Mouse (Mus musculus): ENCODE measurements at regions not wholly inside any gene's neighbourhood (a gene's known extent, or its start where the extent isn't known, plus 50 kb on each side); places are given as distances from the start of the nearest gene placed in this dataset.

DNA sequence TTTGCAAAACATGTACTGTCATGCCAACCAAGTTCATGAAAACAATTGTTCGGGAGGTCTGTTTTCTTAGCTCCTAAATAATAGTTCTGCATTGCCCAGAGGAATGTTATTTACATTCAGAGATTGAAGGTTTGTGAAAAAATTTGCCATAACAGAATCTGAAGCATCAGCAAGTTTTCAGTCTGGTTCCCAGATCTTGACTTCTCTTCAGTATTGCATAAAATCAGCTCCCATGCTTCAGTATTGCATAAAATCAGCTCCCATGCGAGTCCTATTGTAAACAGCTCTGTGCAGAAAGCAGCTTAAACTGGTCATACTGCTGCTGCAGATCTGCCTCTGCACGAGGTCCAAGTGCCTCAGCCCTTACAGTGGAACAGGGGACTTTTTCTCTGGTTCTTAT, 155.5 kb downstream of the Cxcl12 start:
- 63% methylated on average over 3 of the region's 3 CpGs for WGBS
- Histone ChIP-seq H3K36me3 (ENCODE audit: insufficient read depth, low read length) (no peaks in the 10 kb centered on the region), H3K4me2 (ENCODE audit: low read length) (no peak overlapping the region), H3K4me1 (replicated peaks; ENCODE audit: insufficient read depth, low read length) (no peaks in the 10 kb centered on the region), H3K9ac (ENCODE audit: low read depth, low read length) (no peak overlapping the region), H3K27me3 (ENCODE audit: insufficient read depth, low read length) (no peaks in the 10 kb centered on the region), H3K9me3 (replicated peaks; ENCODE audit: low read length) (no peaks in the 10 kb centered on the region), H3K27ac (no peak overlapping the region), H3K4me3 (replicated peaks; ENCODE audit: low read depth, low read length) (no peak overlapping the region)
- DNase-seq (ENCODE audit: low spot score) (no peak), ATAC-seq (replicated peaks; ENCODE audit: low FRiP score, low read depth) (no peak)
- no peak for TF ChIP-seq CTCF (IDR thresholded peaks at IDR 0.05; ENCODE audit: low read depth)

DNA sequence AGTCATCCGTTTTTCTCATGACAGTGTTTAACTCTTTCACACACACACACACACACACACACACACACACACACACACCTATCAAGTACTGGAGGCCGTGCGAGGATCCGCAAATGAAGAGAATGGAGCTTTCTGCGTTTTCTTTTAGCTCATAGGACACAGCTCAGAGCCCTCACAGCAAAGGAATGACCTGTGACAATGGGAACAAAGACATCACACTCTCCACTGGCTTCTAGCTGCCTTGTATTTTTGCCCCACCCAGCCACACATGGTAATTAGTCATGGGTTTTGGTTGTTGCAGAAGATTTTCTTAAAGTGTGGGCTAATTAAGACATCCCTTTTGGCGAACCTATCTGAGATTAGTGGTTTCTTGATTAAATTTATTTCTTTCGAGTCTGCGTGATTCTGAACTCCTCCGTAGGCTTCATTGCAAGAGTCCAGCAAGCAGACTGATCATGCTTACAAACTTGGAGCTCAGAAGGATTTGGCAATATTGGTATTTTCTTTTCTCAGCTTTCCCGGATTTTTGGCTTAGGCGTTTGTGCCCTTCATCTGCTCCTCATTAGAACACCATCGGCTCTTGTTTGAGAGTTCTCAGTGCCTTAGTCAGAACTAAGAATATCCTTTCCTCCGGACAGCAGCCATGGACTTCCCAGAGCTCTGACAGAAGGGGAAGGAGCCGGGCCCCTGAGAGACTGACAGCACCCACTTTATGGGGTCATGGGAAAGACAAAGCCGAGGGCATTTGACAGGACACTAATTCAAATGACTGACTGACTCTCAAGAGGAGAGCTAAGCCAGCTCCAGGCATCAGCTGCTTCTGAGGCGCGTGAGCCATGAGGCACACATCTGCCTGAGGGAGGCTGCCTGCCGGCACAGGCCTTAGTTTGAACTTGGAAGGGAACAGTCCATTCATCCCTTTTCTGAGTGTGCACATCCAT, 158.8 kb downstream of the Cxcl12 start:
- 63% methylated on average over 18 of the region's 18 CpGs for WGBS
- H3K27ac ChIP-seq, result no peak overlapping the region
- H3K36me3 ChIP-seq (ENCODE audit: insufficient read depth, low read length), result no peaks in the 10 kb centered on the region
- H3K27me3 ChIP-seq (ENCODE audit: insufficient read depth, low read length), result no peaks in the 10 kb centered on the region
- no peak for TF ChIP-seq CTCF (IDR thresholded peaks at IDR 0.05; ENCODE audit: low read depth)
- no peak for DNase-seq (ENCODE audit: low spot score)
- no peak overlapping the region for H3K4me3 ChIP-seq (replicated peaks; ENCODE audit: low read depth, low read length)
- H3K4me1 ChIP-seq (replicated peaks; ENCODE audit: insufficient read depth, low read length), result no peaks in the 10 kb centered on the region
- no peak overlapping the region for H3K4me2 ChIP-seq (ENCODE audit: low read length)
- no peaks in the 10 kb centered on the region for H3K9me3 ChIP-seq (replicated peaks; ENCODE audit: low read length)
- H3K9ac ChIP-seq (ENCODE audit: low read depth, low read length), result no peak overlapping the region
- ATAC-seq (replicated peaks; ENCODE audit: low FRiP score, low read depth), result no peak

GRCm38 (mm10) chr6:117329164-117329939, 161.0 kb downstream of the Cxcl12 start:
- Histone ChIP-seq H3K4me3 (replicated peaks; ENCODE audit: low read depth, low read length) (no peak overlapping the region), H3K4me1 (replicated peaks; ENCODE audit: insufficient read depth, low read length) (no peaks in the 10 kb centered on the region), H3K27ac (no peak overlapping the region), H3K36me3 (ENCODE audit: insufficient read depth, low read length) (no peaks in the 10 kb centered on the region), H3K4me2 (ENCODE audit: low read length) (no peak overlapping the region), H3K9me3 (replicated peaks; ENCODE audit: low read length) (no peaks in the 10 kb centered on the region), H3K27me3 (ENCODE audit: insufficient read depth, low read length) (no peaks in the 10 kb centered on the region), H3K9ac (ENCODE audit: low read depth, low read length) (no peak overlapping the region)
- TF ChIP-seq CTCF (IDR thresholded peaks at IDR 0.05; ENCODE audit: low read depth), result no peak
- WGBS, result 70% methylated on average over 8 of the region's 8 CpGs
- ATAC-seq (replicated peaks; ENCODE audit: low FRiP score, low read depth), result no peak
- no peak for DNase-seq (ENCODE audit: low spot score)

DNA sequence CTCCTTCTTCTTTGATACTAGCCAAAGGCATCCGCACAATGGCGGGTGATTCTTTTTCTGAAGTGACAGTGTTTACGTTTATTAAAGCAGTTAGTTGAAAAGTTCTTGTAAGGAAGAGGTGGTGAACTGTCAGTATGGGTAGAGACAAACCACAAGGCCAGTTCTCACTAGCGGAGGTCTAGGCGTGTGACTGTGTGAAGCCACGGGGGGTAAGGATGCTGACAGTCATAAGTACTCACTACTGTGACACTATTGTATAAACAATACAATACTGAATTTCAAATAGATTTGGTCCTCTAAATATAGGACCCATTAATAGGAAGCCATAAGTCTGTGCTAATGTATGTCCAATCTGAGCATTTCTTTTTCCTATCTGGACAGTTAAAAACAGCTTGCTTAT, 161.9 kb downstream of the Cxcl12 start:
- WGBS, result 80% methylated on average over 6 of the region's 6 CpGs
- DNase-seq (ENCODE audit: low spot score), result no peak
- H3K9ac ChIP-seq (ENCODE audit: low read depth, low read length), result no peak overlapping the region
- H3K4me3 ChIP-seq (replicated peaks; ENCODE audit: low read depth, low read length), result no peak overlapping the region
- no peaks in the 10 kb centered on the region for H3K27me3 ChIP-seq (ENCODE audit: insufficient read depth, low read length)
- no peaks in the 10 kb centered on the region for H3K4me1 ChIP-seq (replicated peaks; ENCODE audit: insufficient read depth, low read length)
- ATAC-seq (replicated peaks; ENCODE audit: low FRiP score, low read depth), result no peak
- no peaks in the 10 kb centered on the region for H3K9me3 ChIP-seq (replicated peaks; ENCODE audit: low read length)
- no peak for TF ChIP-seq CTCF (IDR thresholded peaks at IDR 0.05; ENCODE audit: low read depth)
- H3K36me3 ChIP-seq (ENCODE audit: insufficient read depth, low read length), result no peaks in the 10 kb centered on the region
- no peak overlapping the region for H3K27ac ChIP-seq
- H3K4me2 ChIP-seq (ENCODE audit: low read length), result no peak overlapping the region

DNA sequence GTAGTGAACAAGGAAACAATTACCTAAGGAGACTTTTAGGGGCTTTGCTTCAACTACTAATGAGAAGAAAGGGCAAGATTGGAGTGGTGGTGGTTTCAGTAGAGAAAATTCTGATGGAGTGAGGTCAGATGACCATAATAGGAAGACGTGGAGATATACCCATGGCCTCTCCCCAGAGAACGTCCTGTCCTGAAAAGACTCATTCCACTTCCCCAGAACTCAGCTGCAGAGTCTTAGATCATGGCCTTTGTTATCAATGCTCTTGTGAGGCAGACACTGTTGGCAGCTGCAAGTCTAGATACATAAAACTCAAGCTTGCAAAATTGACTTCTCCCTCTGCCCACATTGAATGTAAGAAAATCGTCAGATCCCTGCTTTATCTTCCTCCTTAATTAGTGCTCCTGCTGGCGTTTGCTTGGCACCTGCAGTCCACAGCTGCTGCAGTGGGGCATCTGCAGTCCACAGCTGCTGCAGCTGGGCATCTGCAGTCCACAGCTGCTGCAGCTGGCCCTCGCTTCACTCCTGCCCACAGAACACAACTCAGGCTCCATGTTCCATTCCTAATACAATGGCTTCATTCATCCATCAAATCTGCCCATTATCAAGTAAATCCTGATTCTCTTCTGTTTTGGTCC, 162.5 kb downstream of the Cxcl12 start:
- Histone ChIP-seq H3K4me1 (replicated peaks; ENCODE audit: insufficient read depth, low read length) (no peaks in the 10 kb centered on the region), H3K9me3 (replicated peaks; ENCODE audit: low read length) (no peaks in the 10 kb centered on the region), H3K9ac (ENCODE audit: low read depth, low read length) (no peak overlapping the region), H3K27me3 (ENCODE audit: insufficient read depth, low read length) (no peaks in the 10 kb centered on the region), H3K36me3 (ENCODE audit: insufficient read depth, low read length) (no peaks in the 10 kb centered on the region), H3K27ac (no peak overlapping the region), H3K4me3 (replicated peaks; ENCODE audit: low read depth, low read length) (no peak overlapping the region), H3K4me2 (ENCODE audit: low read length) (no peak overlapping the region)
- ATAC-seq (replicated peaks; ENCODE audit: low FRiP score, low read depth) (no peak), DNase-seq (ENCODE audit: low spot score) (no peak)
- 62% methylated on average over 5 of the region's 5 CpGs for WGBS
- no peak for TF ChIP-seq CTCF (IDR thresholded peaks at IDR 0.05; ENCODE audit: low read depth)

- H3K4me1 ChIP-seq (replicated peaks; ENCODE audit: insufficient read depth, low read length), result no peaks in the 10 kb centered on the region
- 15% methylated on average over 6 of the region's 6 CpGs for WGBS
- H3K9ac ChIP-seq (ENCODE audit: low read depth, low read length), result no peak overlapping the region
- H3K9me3 ChIP-seq (replicated peaks; ENCODE audit: low read length), result no peaks in the 10 kb centered on the region
- DNase-seq (ENCODE audit: low spot score), result peak; percentile 31
- TF ChIP-seq CTCF (IDR thresholded peaks at IDR 0.05; ENCODE audit: low read depth), result no peak
- H3K36me3 ChIP-seq (ENCODE audit: insufficient read depth, low read length), result no peaks in the 10 kb centered on the region
- no peak overlapping the region for H3K27ac ChIP-seq
- no peak for ATAC-seq (replicated peaks; ENCODE audit: low FRiP score, low read depth)
- no peaks in the 10 kb centered on the region for H3K27me3 ChIP-seq (ENCODE audit: insufficient read depth, low read length)
- no peak overlapping the region for H3K4me3 ChIP-seq (replicated peaks; ENCODE audit: low read depth, low read length)
- no peak overlapping the region for H3K4me2 ChIP-seq (ENCODE audit: low read length)
These were observed 164.3 kb downstream of the Cxcl12 start for GRCm38 (mm10) chr6:117332641-117333040.
